In genomic region chr11:107130879-107131748, GRCm38 (mm10) we compare ENCODE assay signal across 8 mouse cellular contexts. TPM values are rescaled to one million over a fixed set of nuclear protein-coding genes. Genes with fewer than 3 reads are reported as not detected.
DNase-seq lines count a peak whose midpoint lies in the region; ATAC-seq and TF ChIP-seq lines count a peak whose summit lies in the region.

No protein-coding gene starts in this region.

- no peaks in the 10 kb centered on the region for H3K27me3 ChIP-seq in intestine, postnatal 0 days (replicated peaks; ENCODE audit: control insufficient read depth, insufficient read depth, low read length)
- no peaks in the 10 kb centered on the region for H3K27me3 ChIP-seq in limb, embryonic 14.5 days (ENCODE audit: control insufficient read depth, insufficient read depth, low read length)
- H3K27me3 ChIP-seq in midbrain, embryonic 15.5 days (replicated peaks) = no peaks in the 10 kb centered on the region

- peak overlapping the region; percentile 85 for H3K4me2 ChIP-seq in intestine, postnatal 0 days (replicated peaks; ENCODE audit: low read depth)
- peak overlapping the region; percentile 83 for H3K4me2 ChIP-seq in limb, embryonic 14.5 days (replicated peaks; ENCODE audit: low read depth, low read length, severe bottlenecking)
- peak overlapping the region; percentile 92 for H3K4me2 ChIP-seq in midbrain, embryonic 15.5 days

- H3K27ac ChIP-seq in intestine, postnatal 0 days (ENCODE audit: low read depth, low read length) = peak overlapping the region; percentile 97
- H3K27ac ChIP-seq in limb, embryonic 14.5 days (replicated peaks; ENCODE audit: low read depth, low read length) = peak overlapping the region; percentile 95
- H3K27ac ChIP-seq in midbrain, embryonic 15.5 days = peak overlapping the region; percentile 97

- ATAC-seq in intestine, postnatal 0 days = peak; percentile 59
- peak; percentile 51 for ATAC-seq in limb, embryonic 14.5 days (ENCODE audit: low FRiP score, low read depth)
- peak; percentile 77 for ATAC-seq in midbrain, embryonic 15.5 days (replicated peaks)

- H3K36me3 ChIP-seq in intestine, postnatal 0 days (ENCODE audit: control insufficient read depth, insufficient read depth) = no peaks in the 10 kb centered on the region
- H3K36me3 ChIP-seq in limb, embryonic 14.5 days (ENCODE audit: control insufficient read depth, insufficient read depth, low read length) = no peaks in the 10 kb centered on the region
- H3K36me3 ChIP-seq in midbrain, embryonic 15.5 days (replicated peaks) = no peaks in the 10 kb centered on the region

- TF ChIP-seq CTCF in intestine, postnatal 0 days (IDR thresholded peaks at IDR 0.05; ENCODE audit: low read depth) = no peak

- peak overlapping the region; percentile 97 for H3K9ac ChIP-seq in intestine, postnatal 0 days (ENCODE audit: low read depth, low read length)
- peak overlapping the region; percentile 96 for H3K9ac ChIP-seq in limb, embryonic 14.5 days (ENCODE audit: low read depth, low read length, severe bottlenecking)
- H3K9ac ChIP-seq in midbrain, embryonic 15.5 days = peak overlapping the region; percentile 94

- peak; percentile 48 for DNase-seq in layer of hippocampus, adult 11-12 months (ENCODE audit: low spot score)
- no peak for DNase-seq in layer of hippocampus, adult 9-10 months (ENCODE audit: low spot score)
- DNase-seq in embryo, embryonic 11.5 days (ENCODE audit: low read depth, low spot score) = peak; percentile 51
- peak; percentile 44 to 68 for DNase-seq in gastrocnemius, postnatal 4 days (ENCODE audit: low spot score in 2 of 2)
- peak; percentile 59 for DNase-seq in limb, embryonic 14.5 days (ENCODE audit: low spot score)
- DNase-seq in spleen, postnatal 10 days (ENCODE audit: low spot score in 2 of 2) = peak; percentile 65 to 71

- TF ChIP-seq POLR2A in limb, embryonic 14.5 days (IDR thresholded peaks at IDR 0.05; ENCODE audit: borderline replicate concordance, extremely low read depth, insufficient read depth, insufficient read length) = peak; percentile 63; the same call in 1 of the 2 replicates

- peak overlapping the region; percentile 96 for H3K4me3 ChIP-seq in intestine, postnatal 0 days (ENCODE audit: low read depth, low read length)
- peak overlapping the region; percentile 79 for H3K4me3 ChIP-seq in limb, embryonic 14.5 days (replicated peaks; ENCODE audit: low read length)
- H3K4me3 ChIP-seq in midbrain, embryonic 15.5 days = peak overlapping the region; percentile 95

- no peaks in the 10 kb centered on the region for H3K9me3 ChIP-seq in intestine, postnatal 0 days (ENCODE audit: control insufficient read depth)
- H3K9me3 ChIP-seq in limb, embryonic 14.5 days (ENCODE audit: control insufficient read depth, low read length) = no peaks in the 10 kb centered on the region
- H3K9me3 ChIP-seq in midbrain, embryonic 15.5 days = no peaks in the 10 kb centered on the region

- under 1% methylated on average over 58 of the region's 65 CpGs for WGBS in intestine, postnatal 0 days
- WGBS in limb, embryonic 14.5 days = under 1% methylated on average over 36 of the region's 65 CpGs
- under 1% methylated on average over 35 of the region's 65 CpGs for whole genome bisulfite sequencing in midbrain, embryonic 15.5 days

- H3K4me1 ChIP-seq in intestine, postnatal 0 days (replicated peaks; ENCODE audit: control insufficient read depth, insufficient read depth, low read length) = no peaks in the 10 kb centered on the region
- peaks cover 12% of the 10 kb centered on the region for H3K4me1 ChIP-seq in limb, embryonic 14.5 days (ENCODE audit: control insufficient read depth, insufficient read depth, low read length)
- peaks cover 38% of the 10 kb centered on the region for H3K4me1 ChIP-seq in midbrain, embryonic 15.5 days

RNA-seq across cellular contexts. Expression of gene Bptf, which starts 0.8 kb away (rescaled TPM):
- 10 to 100 TPM; 41.5 to 45.7 TPM for total RNA-seq in gastrocnemius, postnatal 4 days (2021)
- 14.4 and 17.8 TPM in 2 replicates for polyA plus RNA-seq in intestine, postnatal 0 days (2015; fragmentation: Nextera tagmentation; extraction: Ambion mirVana)
- polyA plus RNA-seq in limb, embryonic 14.5 days (2012; rRNA removed) = 43.8 and 49.1 TPM in 2 replicates
- 38.4 and 48.1 TPM in 2 replicates for polyA plus RNA-seq in limb, embryonic 14.5 days (2014; fragmentation: Nextera tagmentation; extraction: Ambion mirVana)
- polyA plus RNA-seq in midbrain, embryonic 15.5 days (2015; fragmentation: Nextera tagmentation; extraction: Ambion mirVana) = 34.8 and 36.0 TPM in 2 replicates

RNA-seq across cellular contexts. Expression of gene Nol11, which starts 58.1 kb away (rescaled TPM):
- 10 to 100 TPM; 19.2 to 21.4 TPM for total RNA-seq in gastrocnemius, postnatal 4 days (2021)
- polyA plus RNA-seq in intestine, postnatal 0 days (2015; fragmentation: Nextera tagmentation; extraction: Ambion mirVana) = 14.8 TPM in 2 replicates
- polyA plus RNA-seq in limb, embryonic 14.5 days (2012; rRNA removed) = 25.3 and 28.0 TPM in 2 replicates
- polyA plus RNA-seq in limb, embryonic 14.5 days (2014; fragmentation: Nextera tagmentation; extraction: Ambion mirVana) = 45.4 and 53.9 TPM in 2 replicates
- 53.8 and 54.5 TPM in 2 replicates for polyA plus RNA-seq in midbrain, embryonic 15.5 days (2015; fragmentation: Nextera tagmentation; extraction: Ambion mirVana)
